ENCODE assay signal across 21 mouse cellular contexts in the genomic region with DNA sequence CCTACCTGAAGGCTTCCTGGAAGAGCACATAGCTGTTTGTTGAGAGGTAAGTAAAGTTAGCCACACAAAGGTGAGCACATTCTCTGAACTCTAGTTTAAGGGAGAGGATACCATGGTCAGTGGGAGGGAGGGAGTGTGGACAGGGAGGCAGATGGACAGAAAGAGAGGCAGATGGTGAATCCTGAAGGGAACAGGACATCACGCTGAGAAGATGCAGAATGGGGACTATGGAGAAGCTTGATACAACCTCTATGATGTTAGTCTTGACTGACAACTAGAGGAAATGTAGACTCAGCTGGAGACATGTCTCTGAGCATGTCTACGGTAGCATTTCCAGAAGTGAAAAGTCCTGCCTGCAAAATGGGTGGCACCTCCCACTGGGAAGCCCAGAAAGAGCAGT. TPM values are rescaled to one million over a fixed set of nuclear protein-coding genes. Genes with fewer than 3 reads are reported as not detected.
DNase-seq lines count a peak whose midpoint lies in the region; ATAC-seq and TF ChIP-seq lines count a peak whose summit lies in the region.
"Had no signal": no experiment of that assay in that cellular context is flagged by ENCODE, and none has a peak within 500 bp of the region (broad histone marks: within the 10 kb centered on the region; RNA-seq: fewer than 3 reads in every experiment).

No protein-coding gene starts in this region.

- no peak overlapping the region for H3K9ac ChIP-seq in hindbrain, embryonic 14.5 days
- H3K9ac ChIP-seq: embryonic facial prominence, embryonic 12.5 days; forebrain, embryonic 12.5 days; heart, embryonic 15.5 days; hindbrain, embryonic 15.5 days had no signal

- peaks cover 21% of the 10 kb centered on the region for H3K4me1 ChIP-seq in cerebellum, adult 2 months (ENCODE audit: control insufficient read depth, insufficient read depth, low read length)
- H3K4me1 ChIP-seq in hindbrain, embryonic 14.5 days (replicated peaks; ENCODE audit: control insufficient read depth, insufficient read depth, low read length): no peaks in the 10 kb centered on the region
- H3K4me1 ChIP-seq: embryonic facial prominence, embryonic 12.5 days; forebrain, embryonic 12.5 days; heart, embryonic 15.5 days had no signal

- H3K4me2 ChIP-seq in hindbrain, embryonic 14.5 days (replicated peaks): no peak overlapping the region
- H3K4me2 ChIP-seq: embryonic facial prominence, embryonic 12.5 days; forebrain, embryonic 12.5 days; heart, embryonic 11.5 days; heart, embryonic 15.5 days; hindbrain, embryonic 15.5 days had no signal

- no peak for ATAC-seq in hindbrain, embryonic 14.5 days (ENCODE audit: low FRiP score)
- ATAC-seq: forebrain, embryonic 16.5 days; intestine, postnatal 0 days had no signal

- DNase-seq in cerebellum, adult 11 months: peak; percentile 66
- peak; percentile 75 to 89 for DNase-seq in cerebellum, adult 2 months
- peak; percentile 38 to 43 for DNase-seq in cerebellum, postnatal 10 days
- DNase-seq in kidney, postnatal 14 days: no peak
- DNase-seq in hindbrain, embryonic 14.5 days (ENCODE audit: low spot score): no peak
- no peak for DNase-seq in testis, postnatal 14 days (ENCODE audit: low spot score)
- DNase-seq: adrenal gland, adult 2 months; adrenal gland, postnatal 25 days; embryo, embryonic 11 days; gastrocnemius, postnatal 10 days; heart, adult 2 months; heart, postnatal 14 days; kidney, adult 8-10 months had no signal

- no peak overlapping the region for H3K4me3 ChIP-seq in cerebellum, adult 2 months (replicated peaks; ENCODE audit: insufficient read depth, low read depth, low read length)
- H3K4me3 ChIP-seq in hindbrain, embryonic 14.5 days (replicated peaks; ENCODE audit: low read length): no peak overlapping the region
- H3K4me3 ChIP-seq: embryonic facial prominence, embryonic 12.5 days; forebrain, embryonic 12.5 days; heart, adult 2 months; heart, embryonic 15.5 days; hindbrain, embryonic 15.5 days had no signal

- H3K9me3 ChIP-seq in hindbrain, embryonic 14.5 days (ENCODE audit: control insufficient read depth, low read length): no peaks in the 10 kb centered on the region
- H3K9me3 ChIP-seq: embryonic facial prominence, embryonic 12.5 days; forebrain, embryonic 12.5 days; heart, embryonic 15.5 days; hindbrain, embryonic 15.5 days had no signal

- no peaks in the 10 kb centered on the region for H3K36me3 ChIP-seq in hindbrain, embryonic 14.5 days (replicated peaks; ENCODE audit: control insufficient read depth, insufficient read depth)
- H3K36me3 ChIP-seq: embryonic facial prominence, embryonic 12.5 days; forebrain, embryonic 12.5 days; heart, embryonic 15.5 days; hindbrain, embryonic 15.5 days had no signal

- no peak overlapping the region for H3K27ac ChIP-seq in cerebellum, adult 2 months (ENCODE audit: insufficient read depth, low read length)
- no peak overlapping the region for H3K27ac ChIP-seq in hindbrain, embryonic 14.5 days
- H3K27ac ChIP-seq: embryonic facial prominence, embryonic 12.5 days; forebrain, embryonic 12.5 days; heart, adult 2 months; heart, embryonic 15.5 days; hindbrain, embryonic 15.5 days had no signal

- TF ChIP-seq POLR2A in cerebellum, adult 2 months (IDR thresholded peaks at IDR 0.05; ENCODE audit: borderline replicate concordance, insufficient read depth, low read length): no peak

- no peaks in the 10 kb centered on the region for H3K27me3 ChIP-seq in cerebellum, adult 2 months (ENCODE audit: control insufficient read depth, insufficient read depth, low read length)
- H3K27me3 ChIP-seq in hindbrain, embryonic 14.5 days (ENCODE audit: control insufficient read depth, insufficient read depth, low read length): no peaks in the 10 kb centered on the region
- H3K27me3 ChIP-seq: CH12.LX; embryonic facial prominence, embryonic 12.5 days; forebrain, embryonic 12.5 days; heart, embryonic 15.5 days; hindbrain, embryonic 15.5 days had no signal

- 10% methylated on average over 2 of the region's 2 CpGs for WGBS in cerebellum, adult 2 months
- WGBS in hindbrain, embryonic 14.5 days: 79% methylated on average over 2 of the region's 2 CpGs

- no peak for TF ChIP-seq CTCF in cerebellum, adult 2 months (IDR thresholded peaks at IDR 0.05; ENCODE audit: borderline replicate concordance, insufficient read depth, low read depth, low read length)

RNA-seq across cellular contexts. Expression of a gene that starts 19.1 kb away (rescaled TPM):
- polyA plus RNA-seq in cerebellum, adult 2 months (2012; rRNA removed): 93.6 and 94.3 TPM in 2 replicates
- polyA plus RNA-seq in hindbrain, embryonic 14.5 days (2014; fragmentation: Nextera tagmentation; extraction: Ambion mirVana): 70.0 and 71.6 TPM in 2 replicates

Comparison
In these comparisons a context has a peak if more than half of its experiments do, and no peak if none do; other contexts are left out.
1. DNase-seq: peak in cerebellum, adult 11 months (single experiment), cerebellum, adult 2 months (2 of 2) and cerebellum, postnatal 10 days (2 of 2); none in kidney, postnatal 14 days (single experiment), hindbrain, embryonic 14.5 days (single experiment) and testis, postnatal 14 days (single experiment).